9 mouse cellular contexts compared by ENCODE assay signal in the genomic region with DNA sequence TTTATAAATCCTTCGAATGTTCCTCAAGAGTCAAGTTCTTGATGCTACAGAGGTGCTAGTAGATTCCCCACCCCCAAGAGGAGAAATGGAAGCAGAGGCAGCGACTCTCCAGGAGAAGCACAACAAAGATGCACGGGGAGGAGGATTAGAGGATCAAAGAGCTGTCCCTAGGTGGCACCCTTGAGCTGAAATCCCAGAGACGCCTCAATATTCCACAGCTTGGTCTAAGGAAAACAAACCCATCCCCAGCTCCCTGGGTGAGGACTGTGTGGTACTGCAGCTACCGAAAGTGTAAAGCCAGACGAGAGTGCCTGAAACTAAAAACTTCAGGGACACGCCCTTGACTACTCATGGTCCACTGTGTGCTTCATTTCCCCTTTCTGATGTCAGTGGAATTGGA. TPM values are rescaled to one million over a fixed set of nuclear protein-coding genes. Genes with fewer than 3 reads are reported as not detected.
A peak's percentile ranks its signal among the peaks of the same experiment; 100 is the strongest.
DNase-seq lines count a peak whose midpoint lies in the region; ATAC-seq and TF ChIP-seq lines count a peak whose summit lies in the region.
"Had no signal": no experiment of that assay in that cellular context is flagged by ENCODE, and none has a peak within 500 bp of the region (broad histone marks: within the 10 kb centered on the region; RNA-seq: fewer than 3 reads in every experiment).

No protein-coding gene starts in this region.

- H3K27me3 ChIP-seq in forebrain, embryonic 10.5 days (ENCODE audit: poor library complexity, severe bottlenecking) = peaks cover 34% of the 10 kb centered on the region
- no peaks in the 10 kb centered on the region for H3K27me3 ChIP-seq in lung, embryonic 14.5 days (ENCODE audit: insufficient read depth, low read length)

- no peak overlapping the region for H3K4me3 ChIP-seq in forebrain, embryonic 10.5 days
- no peak overlapping the region for H3K4me3 ChIP-seq in lung, embryonic 14.5 days (ENCODE audit: low read depth, low read length)

- DNase-seq in CD4-positive, CD25-positive, alpha-beta regulatory T cell, adult 2 months (ENCODE audit: low read depth, low spot score) = peak; percentile 32
- peak; percentile 81 for DNase-seq in brain, adult 2 months (ENCODE audit: low read depth, low spot score)
- DNase-seq in forebrain, embryonic 10.5 days (ENCODE audit: extremely low spot score, low spot score) = peak; percentile 40
- peak; percentile 7 for DNase-seq in heart, postnatal 25 days (ENCODE audit: low spot score)
- DNase-seq in large intestine, adult 2 months (ENCODE audit: low read depth, low spot score) = peak; percentile 57
- DNase-seq in lung, embryonic 14.5 days = peak; percentile 88
- peak; percentile 87 for DNase-seq in retina, postnatal 1 day

- TF ChIP-seq CTCF in lung, embryonic 14.5 days (IDR thresholded peaks at IDR 0.05; ENCODE audit: low read depth) = peak; percentile 69

- no peak for ATAC-seq in CD4-positive, CD25-positive, alpha-beta regulatory T cell, adult 4 months
- peak; percentile 58 for ATAC-seq in lung, embryonic 14.5 days (ENCODE audit: insufficient read depth)

- H3K9me3 ChIP-seq in forebrain, embryonic 10.5 days = no peaks in the 10 kb centered on the region
- no peaks in the 10 kb centered on the region for H3K9me3 ChIP-seq in lung, embryonic 14.5 days (ENCODE audit: low read depth, low read length)

- no peak overlapping the region for H3K27ac ChIP-seq in forebrain, embryonic 10.5 days
- no peak overlapping the region for H3K27ac ChIP-seq in lung, embryonic 14.5 days (ENCODE audit: low read depth)

- WGBS in forebrain, embryonic 10.5 days = 10% methylated on average over 7 of the region's 7 CpGs
- 5% methylated on average over 7 of the region's 7 CpGs for WGBS in large intestine, adult 2 months
- 5% methylated on average over 7 of the region's 7 CpGs for WGBS in lung, embryonic 14.5 days

- H3K36me3 ChIP-seq in forebrain, embryonic 10.5 days (replicated peaks) = no peaks in the 10 kb centered on the region
- no peaks in the 10 kb centered on the region for H3K36me3 ChIP-seq in lung, embryonic 14.5 days (ENCODE audit: insufficient read depth)

- intact Hi-C loops in heart, postnatal 25 days (cut with DNase I) = loop anchor here (2.0 to 10.0 kb wide), 4 partner anchors 104 to 383 kb away; partner anchors contain the start of genes Abca14 and Crym

- peaks cover 15% of the 10 kb centered on the region for H3K4me1 ChIP-seq in forebrain, embryonic 10.5 days
- H3K4me1 ChIP-seq in lung, embryonic 14.5 days (ENCODE audit: insufficient read depth) = no peaks in the 10 kb centered on the region

- no peak overlapping the region for H3K9ac ChIP-seq in lung, embryonic 14.5 days

- no peak overlapping the region for H3K4me2 ChIP-seq in lung, embryonic 14.5 days

RNA-seq across cellular contexts. Expression of gene Dnah3, which starts 2.8 kb away (rescaled TPM):
- polyA plus RNA-seq in CD4-positive, CD25-positive, alpha-beta regulatory T cell, adult 4 months (2017; shearing (Covaris generic)) = not detected
- polyA plus RNA-seq in forebrain, embryonic 10.5 days (2016; fragmentation: Nextera tagmentation; extraction: Ambion mirVana) = 0.05 TPM in 1 of 2 replicates, not detected in the other
- not detected for total RNA-seq in heart, postnatal 25 days (2021)
- 0.01 TPM in 1 of 2 replicates, not detected in the other for polyA plus RNA-seq in large intestine, adult 2 months (2012; rRNA removed)
- 0.05 TPM in 1 of 2 replicates, not detected in the other for polyA plus RNA-seq in lung, embryonic 14.5 days (2014; fragmentation: Nextera tagmentation; extraction: Ambion mirVana)
- polyA plus RNA-seq: liver, embryonic 16.5 days had no signal

RNA-seq across cellular contexts. Expression of gene Tmem159, which starts 4.3 kb away (rescaled TPM):
- polyA plus RNA-seq in CD4-positive, CD25-positive, alpha-beta regulatory T cell, adult 4 months (2017; shearing (Covaris generic)) = 10 to 100 TPM in 1 of 2 experiments, 1 to 10 TPM in 1; 9.2 to 10.3 TPM
- 16.2 and 18.4 TPM in 2 replicates for polyA plus RNA-seq in forebrain, embryonic 10.5 days (2016; fragmentation: Nextera tagmentation; extraction: Ambion mirVana)
- total RNA-seq in heart, postnatal 25 days (2021) = 10 to 100 TPM; 19.5 to 23.2 TPM
- polyA plus RNA-seq in large intestine, adult 2 months (2012; rRNA removed) = 16.3 and 16.7 TPM in 2 replicates
- polyA plus RNA-seq in lung, embryonic 14.5 days (2014; fragmentation: Nextera tagmentation; extraction: Ambion mirVana) = 33.5 and 36.1 TPM in 2 replicates

RNA-seq across cellular contexts. Expression of gene Zp2, which starts 47.2 kb away (rescaled TPM):
- polyA plus RNA-seq in CD4-positive, CD25-positive, alpha-beta regulatory T cell, adult 4 months (2017; shearing (Covaris generic)) = not detected
- polyA plus RNA-seq in forebrain, embryonic 10.5 days (2016; fragmentation: Nextera tagmentation; extraction: Ambion mirVana) = not detected in 2 replicates
- under 1 TPM; 0.34 to 0.49 TPM for total RNA-seq in heart, postnatal 25 days (2021)
- 0.04 and 0.10 TPM in 2 replicates for polyA plus RNA-seq in large intestine, adult 2 months (2012; rRNA removed)
- polyA plus RNA-seq in lung, embryonic 14.5 days (2014; fragmentation: Nextera tagmentation; extraction: Ambion mirVana) = not detected in 2 replicates
- polyA plus RNA-seq: liver, embryonic 16.5 days had no signal

Comparison
In these comparisons a context has a peak if more than half of its experiments do, and no peak if none do; other contexts are left out.
1. DNase-seq: peak in every context shown above with its lines; median percentile 88 in lung, embryonic 14.5 days; 87 in retina, postnatal 1 day; 81 in brain, adult 2 months; 57 in large intestine, adult 2 months; 40 in forebrain, embryonic 10.5 days; 32 in CD4-positive, CD25-positive, alpha-beta regulatory T cell, adult 2 months; 7 in heart, postnatal 25 days.